ENCODE assay signal across 17 mouse cellular contexts in genomic region chr19:30626036-30626435, GRCm38 (mm10).
DNase-seq lines count a peak whose midpoint lies in the region; ATAC-seq lines count a peak whose summit lies in the region.
"Had no signal": no experiment of that assay in that cellular context is flagged by ENCODE, and none has a peak within 500 bp of the region (broad histone marks: within the 10 kb centered on the region; RNA-seq: fewer than 3 reads in every experiment).

No protein-coding gene starts in this region.

- H3K27me3 ChIP-seq in heart, embryonic 16.5 days (ENCODE audit: control insufficient read depth, insufficient read depth, low read length), result no peaks in the 10 kb centered on the region
- H3K27me3 ChIP-seq in midbrain, embryonic 16.5 days (ENCODE audit: control insufficient read depth, insufficient read depth, low read depth, low read length), result no peaks in the 10 kb centered on the region
- H3K27me3 ChIP-seq: lung, embryonic 15.5 days; neural tube, embryonic 12.5 days; stomach, embryonic 15.5 days had no signal

- no peak overlapping the region for H3K4me2 ChIP-seq in heart, embryonic 16.5 days (ENCODE audit: low read depth, low read length)
- no peak overlapping the region for H3K4me2 ChIP-seq in midbrain, embryonic 16.5 days (ENCODE audit: low read length)
- H3K4me2 ChIP-seq: lung, embryonic 15.5 days; neural tube, embryonic 12.5 days; stomach, embryonic 15.5 days had no signal

- H3K9ac ChIP-seq in heart, embryonic 16.5 days (ENCODE audit: low read length), result no peak overlapping the region
- H3K9ac ChIP-seq in midbrain, embryonic 16.5 days (ENCODE audit: low read depth, low read length), result no peak overlapping the region
- H3K9ac ChIP-seq: lung, embryonic 15.5 days; neural tube, embryonic 12.5 days; stomach, embryonic 15.5 days had no signal

- WGBS in heart, embryonic 16.5 days, result 29% methylated on average over 7 of the region's 7 CpGs
- WGBS in midbrain, embryonic 16.5 days, result 27% methylated on average over 7 of the region's 7 CpGs

- H3K27ac ChIP-seq in heart, embryonic 16.5 days (ENCODE audit: low read length), result 0 out of 2 replicates have a peak overlapping the region, but pooled peaks have one; percentile 2
- no peak overlapping the region for H3K27ac ChIP-seq in midbrain, embryonic 16.5 days (ENCODE audit: low read length)
- H3K27ac ChIP-seq: layer of hippocampus, adult 2 months; lung, embryonic 15.5 days; neural tube, embryonic 12.5 days; stomach, embryonic 15.5 days had no signal

- peaks cover 14% of the 10 kb centered on the region for H3K4me1 ChIP-seq in heart, embryonic 16.5 days (ENCODE audit: control insufficient read depth, insufficient read depth, low read length)
- no peaks in the 10 kb centered on the region for H3K4me1 ChIP-seq in midbrain, embryonic 16.5 days (ENCODE audit: control insufficient read depth, insufficient read depth, low read length)
- H3K4me1 ChIP-seq: lung, embryonic 15.5 days; neural tube, embryonic 12.5 days; stomach, embryonic 15.5 days had no signal

- no peak for ATAC-seq in heart, embryonic 16.5 days (replicated peaks; ENCODE audit: extremely low read depth, insufficient read depth, low FRiP score)
- no peak for ATAC-seq in midbrain, embryonic 16.5 days
- ATAC-seq: forebrain, embryonic 16.5 days; hindbrain, embryonic 16.5 days had no signal

- no peak overlapping the region for H3K4me3 ChIP-seq in heart, embryonic 16.5 days (ENCODE audit: low read length)
- no peak overlapping the region for H3K4me3 ChIP-seq in midbrain, embryonic 16.5 days (ENCODE audit: low read depth, low read length)
- H3K4me3 ChIP-seq: layer of hippocampus, adult 2 months; lung, embryonic 15.5 days; neural tube, embryonic 12.5 days; stomach, embryonic 15.5 days had no signal

- intact Hi-C loops in heart, postnatal 36 days (cut with DNase I), result loop anchor here (5.0 kb wide), 1 partner anchor 121 kb away; no protein-coding TSS in a partner anchor

- no peaks in the 10 kb centered on the region for H3K9me3 ChIP-seq in heart, embryonic 16.5 days (replicated peaks; ENCODE audit: control insufficient read depth, low read length)
- no peaks in the 10 kb centered on the region for H3K9me3 ChIP-seq in midbrain, embryonic 16.5 days (replicated peaks; ENCODE audit: control insufficient read depth, low read length, poor library complexity, severe bottlenecking)
- H3K9me3 ChIP-seq: G1E; lung, embryonic 15.5 days; neural tube, embryonic 12.5 days; stomach, embryonic 15.5 days had no signal

- no peak for DNase-seq in heart, postnatal 36 days
- DNase-seq in hindlimb bud, embryonic 11.5 days (ENCODE audit: extremely low spot score, low read depth, low spot score), result peak; percentile 35
- peak; percentile 20 to 66 for DNase-seq in kidney, postnatal 25 days
- DNase-seq in retina, postnatal 1 day, result peak; percentile 49
- no peak for DNase-seq in layer of hippocampus, adult 11-12 months (ENCODE audit: low spot score)
- DNase-seq: adrenal gland, postnatal 10 days; cerebellum, adult 2 months; thymus, postnatal 14 days had no signal

- H3K36me3 ChIP-seq in heart, embryonic 16.5 days (ENCODE audit: control insufficient read depth, insufficient read depth), result no peaks in the 10 kb centered on the region
- H3K36me3 ChIP-seq in midbrain, embryonic 16.5 days (ENCODE audit: control insufficient read depth, insufficient read depth, low read length), result no peaks in the 10 kb centered on the region
- H3K36me3 ChIP-seq: G1E; lung, embryonic 15.5 days; neural tube, embryonic 12.5 days; stomach, embryonic 15.5 days had no signal

Comparison
In these comparisons a context has a peak if more than half of its experiments do, and no peak if none do; other contexts are left out.
1. DNase-seq: peak in hindlimb bud, embryonic 11.5 days (single experiment), kidney, postnatal 25 days (2 of 2) and retina, postnatal 1 day (single experiment); none in heart, postnatal 36 days (0 of 2) and layer of hippocampus, adult 11-12 months (single experiment).